Mouse (Mus musculus) limb, embryonic 14.5 days (tissue): ENCODE measurements at regions not wholly inside any gene's neighbourhood (a gene's known extent, or its start where the extent isn't known, plus 50 kb on each side); places are given as distances from the start of the nearest gene placed in this dataset.

Experiments used
- ATAC-seq: fragments of 200-750 bp; cut with Nextera tagmentation; 2 replicates; pipeline ENCODE4 v1.8.0; 2017; ENCODE audit warnings: low read depth, moderate number of reproducible peaks, moderate TSS enrichment; ENCODE audit not compliant: low FRiP score
- DNase-seq: peaks from one replicate; pipeline ENCODE4 v3.0.0-alpha.2; 2015; ENCODE audit warnings: low spot score
- H3K27ac ChIP-seq: fragments of 300-500 bp; sonication (generic); replicated peaks from 2 replicates; pipeline ENCODE4 v1.5.1; 2014; ENCODE audit warnings: low read depth, mild to moderate bottlenecking, low read length, moderate library complexity, mixed read lengths
- H3K27me3 ChIP-seq: fragments of 300-500 bp; sonication (generic); 2 replicates; pipeline ENCODE4 v1.6.1; 2014; ENCODE audit warnings: low read length, mixed read lengths; ENCODE audit not compliant: control insufficient read depth, insufficient read depth
- H3K36me3 ChIP-seq: fragments of 300-500 bp; sonication (generic); 2 replicates; pipeline ENCODE4 v1.6.1; 2014; ENCODE audit warnings: mild to moderate bottlenecking, low read length, moderate library complexity, mixed read lengths; ENCODE audit not compliant: control insufficient read depth, insufficient read depth
- H3K4me1 ChIP-seq: fragments of 300-500 bp; sonication (generic); 2 replicates; pipeline ENCODE4 v1.6.1; 2014; ENCODE audit warnings: antibody characterized with exemption, low read length, mixed read lengths; ENCODE audit not compliant: control insufficient read depth, insufficient read depth
- H3K4me2 ChIP-seq: fragments of 300-500 bp; sonication (generic); replicated peaks from 2 replicates; pipeline ENCODE4 v1.6.1; 2014; ENCODE audit warnings: low read depth, mild to moderate bottlenecking, low read length, moderate library complexity; ENCODE audit not compliant: severe bottlenecking
- H3K4me3 ChIP-seq: fragments of 300-500 bp; sonication (generic); replicated peaks from 2 replicates; pipeline ENCODE4 v1.5.1; 2014; ENCODE audit warnings: low read length
- H3K9ac ChIP-seq: fragments of 300-500 bp; sonication (generic); 2 replicates; pipeline ENCODE4 v1.6.1; 2014; ENCODE audit warnings: mild to moderate bottlenecking, low read depth, low read length, moderate library complexity; ENCODE audit not compliant: severe bottlenecking
- H3K9me3 ChIP-seq: fragments of 300-500 bp; sonication (generic); 2 replicates; pipeline ENCODE4 v1.6.1; 2016; ENCODE audit warnings: low read length; ENCODE audit not compliant: control insufficient read depth
- POLR2A ChIP-seq: fragments of 200-500 bp; IDR thresholded peaks from 2 replicates; pipeline ENCODE4 v1.8.0; 2012; ENCODE audit warnings: inconsistent platforms, mild to moderate bottlenecking, moderate library complexity, borderline replicate concordance; ENCODE audit not compliant: insufficient read depth, insufficient read length; ENCODE audit errors: extremely low read depth
- WGBS: fragments of 180-500 bp; shearing (Covaris S2); extraction: QIAGEN DNeasy Blood & Tissue Kit; methylation state at CpG from one replicate; pipeline ENCODE4 v1.1.7; 2014; 5-methylcytosine and 5-hydroxymethylcytosine counted together

- Histone ChIP-seq H3K27me3 (no peaks in the 10 kb centered on the region), H3K27ac (no peak overlapping the region), H3K4me1 (peaks cover 17% of the 10 kb centered on the region), H3K9me3 (no peaks in the 10 kb centered on the region), H3K4me3 (no peak overlapping the region), H3K9ac (no peak overlapping the region), H3K36me3 (no peaks in the 10 kb centered on the region), H3K4me2 (no peak overlapping the region)
- DNase-seq (peak; percentile 40), ATAC-seq (no peak)
- 62% methylated on average over 6 of the region's 6 CpGs for WGBS
- no peak for TF ChIP-seq POLR2A
Measured at GRCm38 (mm10) chr17:15193831-15194230, 152.5 kb upstream of the Gm3448 start.

GRCm38 (mm10) chr17:15192840-15193239 is 151.5 kb upstream of the Gm3448 start:
- Histone ChIP-seq H3K4me2 (no peak overlapping the region), H3K27me3 (no peaks in the 10 kb centered on the region), H3K9me3 (no peaks in the 10 kb centered on the region), H3K4me3 (no peak overlapping the region), H3K9ac (no peak overlapping the region), H3K27ac (no peak overlapping the region), H3K36me3 (no peaks in the 10 kb centered on the region), H3K4me1 (peaks cover 17% of the 10 kb centered on the region)
- DNase-seq, result no peak
- WGBS, result 46% methylated on average over 7 of the region's 7 CpGs
- no peak for TF ChIP-seq POLR2A
- no peak for ATAC-seq

DNA sequence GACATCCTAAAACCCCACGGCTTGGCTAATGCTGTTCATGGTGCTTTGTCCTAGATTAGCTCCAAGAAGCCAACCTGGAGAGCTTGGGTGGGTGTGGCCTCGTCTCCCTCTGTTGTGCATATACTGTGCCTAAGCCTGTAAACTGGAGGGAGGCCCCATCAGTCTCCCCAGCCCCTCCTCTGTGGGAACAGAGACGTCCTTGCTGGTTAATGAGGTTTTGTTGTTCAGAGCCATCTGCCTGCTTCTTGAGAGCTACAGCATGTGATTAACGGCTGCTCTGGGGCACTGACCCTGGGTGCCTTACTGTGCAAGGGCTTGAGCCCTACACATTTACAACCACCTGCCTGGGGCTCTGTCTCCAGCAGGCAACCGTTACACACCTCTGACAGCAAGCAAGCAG is 143.9 kb upstream of the Gm3448 start:
- H3K36me3 ChIP-seq, result no peaks in the 10 kb centered on the region
- ATAC-seq, result no peak
- WGBS, result 7% methylated on average over 5 of the region's 5 CpGs
- H3K27ac ChIP-seq, result no peak overlapping the region
- DNase-seq, result no peak
- no peak overlapping the region for H3K4me3 ChIP-seq
- no peaks in the 10 kb centered on the region for H3K27me3 ChIP-seq
- no peak overlapping the region for H3K9ac ChIP-seq
- H3K4me1 ChIP-seq, result no peaks in the 10 kb centered on the region
- TF ChIP-seq POLR2A, result no peak
- H3K4me2 ChIP-seq, result no peak overlapping the region
- no peaks in the 10 kb centered on the region for H3K9me3 ChIP-seq

- no peak overlapping the region for H3K4me3 ChIP-seq
- H3K4me1 ChIP-seq, result no peaks in the 10 kb centered on the region
- no peaks in the 10 kb centered on the region for H3K36me3 ChIP-seq
- DNase-seq (no peak), ATAC-seq (no peak)
- no peaks in the 10 kb centered on the region for H3K9me3 ChIP-seq
- no peak overlapping the region for H3K27ac ChIP-seq
- 72% methylated on average over 6 of the region's 6 CpGs for WGBS
- TF ChIP-seq POLR2A, result no peak
- H3K27me3 ChIP-seq, result no peaks in the 10 kb centered on the region
- no peak overlapping the region for H3K4me2 ChIP-seq
- no peak overlapping the region for H3K9ac ChIP-seq
Measured at GRCm38 (mm10) chr17:15183800-15184199, 142.5 kb upstream of the Gm3448 start.

- ATAC-seq (no peak), DNase-seq (no peak)
- Histone ChIP-seq H3K4me2 (no peak overlapping the region), H3K9me3 (no peaks in the 10 kb centered on the region), H3K4me1 (no peaks in the 10 kb centered on the region), H3K27ac (no peak overlapping the region), H3K4me3 (no peak overlapping the region), H3K9ac (no peak overlapping the region), H3K27me3 (no peaks in the 10 kb centered on the region), H3K36me3 (no peaks in the 10 kb centered on the region)
- WGBS, result 33% methylated on average over 4 of the region's 4 CpGs
- TF ChIP-seq POLR2A, result no peak
Measured at GRCm38 (mm10) chr17:15182105-15182504, 140.8 kb upstream of the Gm3448 start.
